Mouse (Mus musculus): ENCODE measurements at regions not wholly inside any gene's neighbourhood (a gene's known extent, or its start where the extent isn't known, plus 50 kb on each side); places are given as distances from the start of the nearest gene placed in this dataset.

- no peak for DNase-seq (ENCODE audit: low spot score in 2 of 2)
Observed at GRCm38 (mm10) chr8:39695331-39695730, 979.5 kb upstream of the Adam24 start.

DNA sequence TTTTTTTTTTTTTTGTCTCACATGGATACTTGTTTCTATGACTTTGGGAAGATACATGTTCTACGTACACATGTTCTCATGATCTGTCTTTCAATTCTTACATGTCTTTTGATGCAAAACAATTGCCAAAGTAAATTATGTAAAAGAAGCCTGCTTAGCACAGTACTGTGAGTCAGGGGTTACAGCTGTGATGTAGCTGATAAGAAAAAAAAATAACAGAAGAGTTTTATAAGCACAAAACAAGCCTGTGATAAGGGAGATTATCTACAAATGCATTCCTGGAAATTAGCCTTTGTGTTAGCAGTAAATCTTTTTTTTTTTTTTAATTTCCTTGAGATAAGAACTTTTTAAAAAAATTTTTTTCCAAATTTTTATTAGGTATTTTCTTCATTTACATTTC lies 969.0 kb upstream of the Adam24 start:
- DNase-seq (ENCODE audit: low spot score in 2 of 2), result no peak

GRCm38 (mm10) chr8:39742377-39742776 lies 932.5 kb upstream of the Adam24 start:
- peak; percentile 2 to 4 for DNase-seq (ENCODE audit: low spot score in 2 of 2)

DNA sequence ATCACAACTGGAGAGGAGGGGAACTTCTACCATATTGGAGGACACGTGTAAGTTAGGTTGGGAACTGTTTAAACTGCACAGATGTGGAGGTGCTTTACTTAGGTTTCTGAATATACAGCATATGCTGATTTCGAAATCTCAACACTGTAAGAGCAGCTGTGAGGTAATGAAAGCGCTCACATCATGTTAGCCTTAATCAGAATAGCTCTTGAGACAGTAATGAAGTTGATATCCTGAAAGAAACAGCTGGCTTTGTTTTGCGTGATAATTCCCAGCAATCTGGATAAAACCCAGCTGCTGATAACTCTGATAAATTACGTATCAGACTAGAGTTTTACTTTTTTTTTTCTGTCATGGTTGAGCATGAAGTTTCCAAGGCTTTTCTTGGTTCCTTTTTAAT lies 928.7 kb upstream of the Adam24 start:
- no peak for DNase-seq (ENCODE audit: low spot score in 2 of 2)

- DNase-seq (ENCODE audit: low spot score in 2 of 2), result no peak
Observed at GRCm38 (mm10) chr8:39759905-39760304, 915.0 kb upstream of the Adam24 start.

GRCm38 (mm10) chr8:39779449-39779848 lies 895.4 kb upstream of the Adam24 start:
- DNase-seq (ENCODE audit: low spot score in 2 of 2), result no peak

- DNase-seq (ENCODE audit: low spot score in 2 of 2), result no peak
Observed at GRCm38 (mm10) chr8:39780169-39780568, 894.7 kb upstream of the Adam24 start.

- DNase-seq (ENCODE audit: low spot score in 2 of 2), result no peak
Observed at GRCm38 (mm10) chr8:39781424-39782161, 893.3 kb upstream of the Adam24 start.

DNA sequence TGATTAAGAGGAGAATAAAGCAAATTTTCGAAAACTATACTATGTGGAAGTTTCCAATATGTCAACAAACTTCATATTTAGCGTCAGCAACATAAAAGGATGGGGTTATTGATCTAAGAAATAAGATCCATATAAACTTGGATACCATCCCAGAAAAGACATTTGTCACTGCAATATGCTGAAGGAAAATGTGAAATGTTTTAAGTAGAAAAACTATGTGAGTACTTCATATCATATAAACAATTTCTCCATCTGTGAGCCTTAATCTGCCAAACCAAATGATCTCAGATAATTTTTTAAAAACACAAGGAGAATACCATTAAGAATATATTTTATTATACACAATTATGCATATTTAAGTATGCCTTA lies 892.7 kb upstream of the Adam24 start:
- no peak for DNase-seq (ENCODE audit: low spot score in 2 of 2)
